Mouse (Mus musculus) induced T-regulatory cell, adult 2 months (primary cell): Measurements from ENCODE around the gene Krt17.
"Not testable (repeated sequence)": the region's sequence is repeated elsewhere in the genome, so short reads cannot be mapped to it uniquely, and the experiment has no call there.

Source experiments
- DNase-seq: peaks from one replicate; pipeline ENCODE4 v3.0.0-alpha.2; 2012; ENCODE audit warnings: low read depth

The Krt17 gene

GRCm38 (mm10) chr11:100260514-100261234, at the start of gene Krt17:
TSS of gene Krt17 (minus strand) at chr11:100261029.
- no peak for DNase-seq

- DNase-seq: not testable (repeated sequence)
These were observed 47.8 kb upstream of the Krt17 start for GRCm38 (mm10) chr11:100308672-100309071.

GRCm38 (mm10) chr11:100307900-100308299, 47.1 kb upstream of the Krt17 start:
- no peak for DNase-seq

- no peak for DNase-seq
These were observed 40.5 kb upstream of the Krt17 start for GRCm38 (mm10) chr11:100301292-100301691.

- peak; percentile 84 for DNase-seq
These were observed 39.5 kb upstream of the Krt17 start for GRCm38 (mm10) chr11:100300293-100300692.

GRCm38 (mm10) chr11:100298274-100299036, 37.6 kb upstream of the Krt17 start:
- DNase-seq: peak; percentile 87

- DNase-seq: peak; percentile 73
These were observed 37.0 kb upstream of the Krt17 start for GRCm38 (mm10) chr11:100297801-100298200.

GRCm38 (mm10) chr11:100295308-100295707, 34.5 kb upstream of the Krt17 start:
- DNase-seq: peak; percentile 91

- no peak for DNase-seq
These were observed 32.1 kb upstream of the Krt17 start for GRCm38 (mm10) chr11:100292884-100293283.

- no peak for DNase-seq
These were observed 29.4 kb upstream of the Krt17 start for GRCm38 (mm10) chr11:100290235-100290634.

- DNase-seq: no peak
These were observed 28.1 kb upstream of the Krt17 start for GRCm38 (mm10) chr11:100288942-100289341.

GRCm38 (mm10) chr11:100287024-100287423, 26.2 kb upstream of the Krt17 start:
- no peak for DNase-seq

GRCm38 (mm10) chr11:100284988-100285387, 24.2 kb upstream of the Krt17 start:
- DNase-seq: no peak

GRCm38 (mm10) chr11:100282549-100282948, 21.7 kb upstream of the Krt17 start:
- peak; percentile 80 for DNase-seq

- peak; percentile 90 for DNase-seq
These were observed 21.0 kb upstream of the Krt17 start for GRCm38 (mm10) chr11:100281596-100282544.

GRCm38 (mm10) chr11:100278759-100279158, 17.9 kb upstream of the Krt17 start:
- DNase-seq: no peak

GRCm38 (mm10) chr11:100277726-100278480, 17.1 kb upstream of the Krt17 start:
- no peak for DNase-seq

GRCm38 (mm10) chr11:100275466-100275865, 14.6 kb upstream of the Krt17 start:
- no peak for DNase-seq

- no peak for DNase-seq
These were observed 13.9 kb upstream of the Krt17 start for GRCm38 (mm10) chr11:100274719-100275118.

- no peak for DNase-seq
These were observed 11.0 kb upstream of the Krt17 start for GRCm38 (mm10) chr11:100271878-100272277.

- no peak for DNase-seq
These were observed 9.0 kb upstream of the Krt17 start, which contains the start of gene Krt42 for GRCm38 (mm10) chr11:100269821-100270332. TSS of gene Krt42 (minus strand) at chr11:100269871.
